Mouse (Mus musculus) layer of hippocampus, postnatal 10 days (tissue): ENCODE results near the gene Gch1. TPM values are rescaled to one million over a fixed set of nuclear protein-coding genes. Genes with fewer than 3 reads are reported as not detected.

Experiments
- DNase-seq, 2 experiments: peaks; one replicate each; pipeline ENCODE4 v3.0.0; 2021; ENCODE audit warnings: low spot score in 2 of 2
- total RNA-seq, 2 experiments: library from RNA; stranded (reverse); gene quantifications; 2 replicates each; pipeline ENCODE4 v1.2.3; 2021

The Gch1 gene
- total RNA-seq, 2 experiments from 2014 or later = 0.80 to 1.0 TPM

GRCm38 (mm10) chr14:47208564-47209493 is 19.6 kb upstream of the Gch1 start:
- DNase-seq = no peak

DNA sequence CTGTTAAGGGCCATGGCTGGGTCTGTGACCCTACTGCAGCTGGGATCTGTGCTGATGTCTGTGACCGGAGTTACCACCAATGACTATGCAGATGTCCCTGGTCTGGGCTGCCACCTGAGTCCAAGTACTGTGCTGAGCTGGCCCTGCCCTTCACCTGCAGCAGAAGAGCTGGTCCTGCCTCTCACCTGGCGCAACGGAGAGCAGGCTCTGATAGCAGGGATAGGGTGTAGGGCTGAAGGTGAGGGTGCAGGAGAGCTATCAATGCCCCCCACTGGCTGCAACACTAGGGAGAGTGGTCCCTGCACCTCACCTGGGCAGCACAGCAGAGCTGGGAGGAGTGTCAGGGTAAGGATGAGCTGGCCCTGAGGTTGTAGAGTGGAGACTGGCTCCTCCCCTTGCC is 17.4 kb upstream of the Gch1 start:
- no peak for DNase-seq

- DNase-seq = no peak
Observed at GRCm38 (mm10) chr14:47205270-47205972, 16.2 kb upstream of the Gch1 start.

DNA sequence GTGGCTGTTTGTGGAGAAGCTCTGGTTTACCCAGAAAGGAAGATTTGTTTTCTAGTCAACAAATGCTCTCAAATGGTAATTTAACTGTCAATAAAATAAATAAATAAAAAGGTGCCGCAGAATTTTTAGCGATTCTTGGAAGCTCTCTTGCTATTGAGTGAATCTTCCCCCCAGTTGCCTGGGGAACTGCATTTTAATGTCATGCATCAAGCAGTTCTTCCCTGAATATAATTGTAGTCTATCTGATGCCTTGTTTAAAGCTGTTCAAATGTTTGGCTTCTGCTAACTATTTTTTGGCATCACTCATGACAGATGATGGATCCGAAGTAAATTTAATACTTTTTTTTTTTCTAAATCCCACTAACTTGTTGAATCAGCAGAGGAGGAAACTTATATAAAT is 8.1 kb upstream of the Gch1 start:
- DNase-seq = no peak

GRCm38 (mm10) chr14:47196711-47197110 is 7.5 kb upstream of the Gch1 start:
- DNase-seq = no peak

DNA sequence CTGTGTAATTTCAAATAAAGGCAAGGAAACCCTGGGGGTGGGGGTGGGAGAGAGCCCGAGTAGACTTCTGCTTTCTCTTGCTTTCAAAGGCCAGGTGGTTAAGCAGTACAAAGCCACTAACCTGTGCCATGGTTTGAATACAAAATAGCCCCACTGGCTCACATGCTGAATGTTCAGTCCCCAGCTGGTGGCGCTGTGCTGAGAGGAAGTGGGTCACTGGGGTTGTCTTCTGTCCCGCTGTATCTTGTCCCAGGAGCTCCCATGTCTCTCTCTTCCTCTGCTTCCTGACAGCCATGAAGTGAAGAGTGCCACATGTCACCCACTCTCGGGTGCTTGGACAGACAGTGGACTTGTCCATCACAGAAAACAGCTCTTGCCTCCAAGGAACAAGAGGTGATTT is 4.9 kb upstream of the Gch1 start:
- DNase-seq = no peak

GRCm38 (mm10) chr14:47193506-47193905 is 4.3 kb upstream of the Gch1 start:
- DNase-seq = no peak

GRCm38 (mm10) chr14:47191861-47192260 is 2.6 kb upstream of the Gch1 start:
- no peak for DNase-seq

- DNase-seq = no peak
Observed at GRCm38 (mm10) chr14:47190626-47191025, 1.4 kb upstream of the Gch1 start.

- DNase-seq = no peak
Observed at GRCm38 (mm10) chr14:47189635-47189955, 382 bp upstream of the Gch1 start.

GRCm38 (mm10) chr14:47188475-47188847 is 752 bp downstream of the Gch1 start:
- no peak for DNase-seq

- peak in 1 of 2 experiments; percentile 16 for DNase-seq
Observed at GRCm38 (mm10) chr14:47187666-47188360, 1.4 kb downstream of the Gch1 start.

GRCm38 (mm10) chr14:47187261-47187660 is 2.0 kb downstream of the Gch1 start:
- no peak for DNase-seq

- no peak for DNase-seq
Observed at GRCm38 (mm10) chr14:47186561-47186960, 2.7 kb downstream of the Gch1 start.

DNA sequence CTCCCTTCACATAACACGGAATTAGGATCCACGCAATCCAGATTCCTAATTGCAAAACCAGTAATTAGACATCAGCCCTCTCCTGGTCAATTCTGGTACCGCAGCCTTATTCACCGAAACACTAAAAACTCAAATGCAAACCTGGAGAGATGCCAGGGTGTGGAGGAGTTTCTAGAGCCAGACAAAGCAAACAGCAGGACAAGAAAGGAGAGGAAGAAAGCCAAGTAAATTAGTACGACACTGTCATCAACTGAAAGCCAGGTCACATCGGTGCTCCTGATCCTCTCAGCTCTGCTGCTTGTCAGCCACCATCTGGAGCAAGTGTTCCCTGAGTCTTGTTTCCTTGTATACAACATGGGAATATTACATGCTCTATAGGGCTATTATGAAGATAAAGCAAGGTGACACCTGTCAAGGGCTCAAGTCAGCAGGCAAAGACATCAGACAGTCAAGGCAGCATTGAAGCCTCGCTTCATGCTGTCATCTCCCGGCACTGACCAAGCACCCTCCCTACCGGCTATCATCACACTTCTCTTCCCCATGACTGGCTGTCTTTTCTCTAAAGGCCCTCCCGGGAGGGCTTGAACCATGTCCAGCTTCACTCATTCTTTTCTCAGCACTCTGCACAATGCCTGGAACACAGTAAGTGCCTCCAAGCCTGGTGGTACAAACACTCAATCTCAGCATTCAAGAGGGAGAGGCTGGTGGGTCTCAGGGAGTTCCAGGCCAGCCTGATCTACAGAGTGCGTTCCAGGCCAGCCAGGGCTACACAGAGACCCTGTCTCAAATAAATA is 7.5 kb downstream of the Gch1 start:
- DNase-seq = peak; percentile 73 to 75

DNA sequence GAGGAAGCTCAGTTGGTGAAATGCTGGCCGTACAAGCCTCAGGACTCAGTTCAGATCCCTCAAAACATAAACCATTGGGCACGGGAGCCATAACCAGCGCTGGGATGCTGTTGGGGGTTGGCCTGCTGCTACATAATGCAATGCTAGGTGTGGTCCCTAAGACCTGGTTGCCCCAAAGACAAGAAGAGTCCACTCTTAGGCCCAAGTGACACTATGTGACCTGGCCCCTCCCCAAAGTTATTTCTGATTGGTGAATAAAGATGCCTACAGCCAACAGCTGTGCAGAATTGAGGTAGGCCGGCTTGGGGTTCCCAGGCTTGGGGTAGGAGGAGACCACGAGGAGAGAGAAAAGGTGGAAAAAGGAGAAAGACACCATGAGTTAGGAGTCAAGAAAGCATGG is 10.4 kb downstream of the Gch1 start:
- DNase-seq = no peak

DNA sequence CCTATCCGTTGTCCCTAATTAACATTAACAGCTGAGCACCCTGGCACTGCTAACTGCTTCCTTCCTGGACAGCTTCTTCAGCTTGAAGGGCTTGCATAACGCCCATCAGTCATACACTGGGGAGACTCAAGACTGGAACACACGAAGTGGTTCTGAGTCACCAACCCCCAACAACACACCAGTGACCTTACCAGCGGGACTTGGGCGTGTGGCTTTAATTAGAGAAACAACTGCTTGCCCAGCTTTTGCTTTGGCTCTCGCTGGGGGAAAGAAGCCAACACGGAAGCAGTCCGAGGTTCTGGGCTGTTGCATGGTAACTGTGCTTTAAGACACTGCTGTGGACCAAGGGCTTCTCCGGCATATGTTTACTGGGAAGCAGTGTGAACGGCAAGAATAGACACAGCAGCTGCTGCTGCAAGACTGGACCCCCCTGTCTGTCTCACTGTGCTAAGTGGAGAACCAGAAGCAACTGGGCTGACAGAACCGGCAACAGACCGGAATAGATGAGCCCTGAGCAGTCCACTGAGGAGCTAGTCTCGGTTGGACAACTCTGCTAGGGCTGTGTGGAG is 11.3 kb downstream of the Gch1 start:
- peak; percentile 26 to 39 for DNase-seq

DNA sequence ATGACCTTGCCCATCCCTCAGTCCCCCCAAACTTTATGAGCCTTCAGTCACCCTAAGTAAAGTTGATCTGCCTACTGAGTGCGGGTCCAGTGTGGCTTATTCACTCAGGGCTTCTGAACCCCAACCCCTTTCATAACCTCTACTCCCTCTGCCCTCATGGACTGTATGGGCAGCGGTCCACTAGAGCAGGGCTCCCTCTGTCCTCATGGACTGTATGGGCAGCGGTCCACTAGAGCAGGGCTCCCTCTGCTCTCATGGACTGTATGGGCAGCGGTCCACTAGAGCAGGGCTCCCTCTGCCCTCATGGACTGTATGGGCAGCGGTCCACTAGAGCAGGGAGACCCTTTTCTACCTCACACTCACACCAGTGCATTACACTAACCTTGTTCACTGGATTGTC is 13.0 kb downstream of the Gch1 start:
- no peak for DNase-seq

GRCm38 (mm10) chr14:47175136-47175535 is 14.1 kb downstream of the Gch1 start:
- DNase-seq = no peak

DNA sequence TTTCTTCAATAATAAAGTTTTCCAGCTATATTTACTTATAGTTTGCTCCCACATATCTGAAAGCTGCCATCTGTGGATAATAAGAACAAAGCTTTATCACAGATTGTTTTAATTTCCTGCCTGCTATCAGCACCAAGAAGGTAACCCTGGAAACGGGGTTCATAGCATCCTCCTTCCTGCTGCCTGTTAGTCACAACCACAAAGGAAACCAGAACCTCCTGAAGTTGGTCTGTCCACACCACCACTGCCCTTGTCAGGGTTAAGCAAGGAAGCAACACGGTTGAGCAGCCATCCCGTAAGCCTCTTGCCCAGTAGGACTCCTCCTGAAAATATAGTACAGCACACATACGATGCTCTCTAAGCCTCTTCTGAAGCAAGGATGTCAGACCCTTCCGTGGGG is 17.1 kb downstream of the Gch1 start:
- DNase-seq = no peak
